Mouse (Mus musculus) Patski (cell line): Measurements from ENCODE around the gene Tmem198b. TPM values are rescaled to one million over a fixed set of nuclear protein-coding genes. Genes with fewer than 3 reads are reported as not detected.

Experiments used
- ATAC-seq: fragments of 100-300 bp; one replicate; pipeline ENCODE4 v1.8.0; 2021
- CTCF ChIA-PET: fragments of 350-600 bp; sonication (Branson Sonifier 250); formaldehyde crosslinking; loops from one replicate; lab custom pipeline; 2022; ENCODE audit warnings: inconsistent platforms; lab: Charles Lee
- POLR2A ChIA-PET: fragments of 350-600 bp; sonication (Branson Sonifier 250); formaldehyde crosslinking; loops from one replicate; lab custom pipeline; 2022; ENCODE audit warnings: antibody characterized with exemption, inconsistent platforms; lab: Charles Lee
- DNase-seq: peaks from one replicate; pipeline ENCODE4 v3.0.0-alpha.2; 2011; ENCODE audit warnings: low read depth, low spot score
- H3K27me3 ChIP-seq: fragments of 371-371 bp; one replicate; pipeline ENCODE4 v1.5.1; 2021
- CTCF ChIP-seq: fragments of 100-300 bp; IDR thresholded peaks from one replicate; pipeline ENCODE4 v1.5.1; 2021
- in situ Hi-C: fragments of 300-500 bp; cut with MboI; formaldehyde crosslinking; loops from 3 replicates; pipeline ENCODE4 v1.11.1; 2018; ENCODE audit warnings: low pct_unique_long_range_greater_than_20kb, mixed read lengths
- polyA plus RNA-seq: library from polyadenylated mRNA; unstranded; gene quantifications from one replicate; pipeline ENCODE4 v1.2.3, GENCODE M21; 2021

Tmem198b gene
- polyA plus RNA-seq, 1 experiment from 2014 or later: 26.7 TPM

GRCm38 (mm10) chr10:128779011-128779795, 25.0 kb downstream of the Tmem198b start:
- H3K27me3 ChIP-seq: no peaks in the 10 kb centered on the region
- peak; percentile 71 for DNase-seq
- TF ChIP-seq CTCF: no peak
- in situ Hi-C loops: no loop called here
- ATAC-seq: peak; percentile 99
- POLR2A ChIA-PET: interaction anchor here (0.9 kb wide), 1 partner anchor 30 kb away, joined by 3 read pairs; no protein-coding TSS in a partner anchor
- CTCF ChIA-PET: interaction anchor here (1.2 to 1.5 kb wide), 2 partner anchors 9 to 11 kb away, joined by 3 to 6 read pairs; partner anchors contain the start of gene Mmp19

DNA sequence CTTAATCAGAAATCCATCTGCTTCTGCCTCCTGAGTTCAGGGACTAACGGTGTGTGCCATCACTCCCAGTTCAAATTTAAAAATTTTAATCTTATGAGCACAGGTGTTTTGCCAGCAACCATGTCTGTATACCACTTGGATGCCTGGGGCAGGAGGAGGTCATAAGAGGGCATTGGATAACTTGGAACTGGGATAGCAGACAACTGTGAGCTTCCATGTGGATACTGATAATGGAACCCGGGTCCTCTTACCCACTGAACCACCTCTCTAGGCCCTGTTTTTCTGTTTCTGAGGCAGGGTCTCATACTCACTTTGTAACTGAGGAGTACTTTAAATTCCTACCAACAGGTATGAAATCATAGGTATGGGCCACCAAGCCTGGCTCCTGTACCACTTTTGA, 25.7 kb downstream of the Tmem198b start:
- in situ Hi-C loops: no loop called here
- TF ChIP-seq CTCF: no peak
- ATAC-seq (no peak), DNase-seq (no peak)
- ChIA-PET POLR2A (interaction anchor here (0.9 kb wide), 1 partner anchor 29 kb away, joined by 3 read pairs; no protein-coding TSS in a partner anchor), CTCF (interaction anchor here (1.2 to 1.5 kb wide), 2 partner anchors 10 to 12 kb away, joined by 3 to 6 read pairs; partner anchors contain the start of gene Mmp19)
- no peaks in the 10 kb centered on the region for H3K27me3 ChIP-seq

GRCm38 (mm10) chr10:128773685-128774084, 30.5 kb downstream of the Tmem198b start:
- in situ Hi-C loops: no loop called here
- DNase-seq (no peak), ATAC-seq (no peak)
- peak; percentile 42 for TF ChIP-seq CTCF
- no peaks in the 10 kb centered on the region for H3K27me3 ChIP-seq
- ChIA-PET POLR2A (interaction anchor here (0.7 kb wide), 1 partner anchor 171 kb away, joined by 3 read pairs; no protein-coding TSS in a partner anchor), CTCF (interaction anchor here (1.1 to 2.2 kb wide), 4 partner anchors 11 to 29 kb away, joined by 3 to 9 read pairs (median 5); no protein-coding TSS in a partner anchor)

DNA sequence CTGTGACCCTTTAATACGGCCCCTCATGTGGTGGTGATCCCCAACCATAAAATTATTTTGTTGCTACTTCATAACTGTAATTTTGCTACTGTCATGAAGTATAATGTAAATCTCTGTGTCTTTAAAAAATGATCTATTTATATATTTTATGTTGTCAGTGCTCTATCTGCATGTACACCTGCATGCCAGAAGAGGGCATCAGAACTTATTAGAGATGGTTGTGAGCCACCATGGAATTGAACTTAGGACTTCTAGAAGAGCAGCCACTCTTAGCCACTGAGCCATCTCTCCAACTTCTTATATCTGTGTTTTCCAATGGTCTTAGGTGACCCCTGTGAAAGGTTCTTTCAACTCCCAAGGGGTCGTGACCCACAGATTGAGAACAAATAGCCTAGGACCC, 31.3 kb downstream of the Tmem198b start:
- ATAC-seq (no peak), DNase-seq (no peak)
- no peaks in the 10 kb centered on the region for H3K27me3 ChIP-seq
- peak; percentile 61 for TF ChIP-seq CTCF
- ChIA-PET POLR2A (no interaction called here), CTCF (interaction anchor here (1.1 to 2.2 kb wide), 5 partner anchors 10 to 28 kb away, joined by 3 to 9 read pairs (median 4); partner anchors contain the start of gene Mmp19)
- in situ Hi-C loops: no loop called here

Other genes starting within 250 kb of the Tmem198b start
- 117 TPM for gene Pa2g4, start 238.4 kb downstream of the Tmem198b start, polyA plus RNA-seq
- gene Erbb3, start 214.7 kb downstream of the Tmem198b start, polyA plus RNA-seq: 1.2 TPM
- 259 TPM for gene Rps26, start 177.6 kb downstream of the Tmem198b start, polyA plus RNA-seq
- gene Ikzf4, start 158.4 kb downstream of the Tmem198b start, polyA plus RNA-seq: 0.10 TPM
- 15.2 TPM for gene Suox, start 130.3 kb downstream of the Tmem198b start, polyA plus RNA-seq
- gene Rab5b, start 108.1 kb downstream of the Tmem198b start, polyA plus RNA-seq: 93.3 TPM
- gene Pmel, start 100.2 kb downstream of the Tmem198b start, polyA plus RNA-seq: 1.1 TPM
- gene Cdk2, start 99.3 kb downstream of the Tmem198b start, polyA plus RNA-seq: 30.2 TPM
- 9.9 TPM for gene Dgka, start 59.5 kb downstream of the Tmem198b start, polyA plus RNA-seq
- 37.8 TPM for gene Pym1, start 56.5 kb downstream of the Tmem198b start, polyA plus RNA-seq
- gene Mmp19, start 13.5 kb downstream of the Tmem198b start, polyA plus RNA-seq: 18.6 TPM
- 81.8 TPM for gene Dnajc14, start 308 bp downstream of the Tmem198b start, polyA plus RNA-seq
- 105 TPM for gene Sarnp, start 13.0 kb upstream of the Tmem198b start, polyA plus RNA-seq
- 56.5 TPM for gene Ormdl2, start 17.3 kb upstream of the Tmem198b start, polyA plus RNA-seq
- 62.3 TPM for gene Gdf11, start 87.3 kb upstream of the Tmem198b start, polyA plus RNA-seq
- 2,035 TPM for gene Cd63, start 96.6 kb upstream of the Tmem198b start, polyA plus RNA-seq
- gene Rdh5, start 118.5 kb upstream of the Tmem198b start, polyA plus RNA-seq: 10.8 TPM
- gene Bloc1s1, start 119.7 kb upstream of the Tmem198b start, polyA plus RNA-seq: 203 TPM
- gene Itga7, start 129.4 kb upstream of the Tmem198b start, polyA plus RNA-seq: 20.3 TPM
- 6.1 TPM for gene Mettl7b, start 156.6 kb upstream of the Tmem198b start, polyA plus RNA-seq
- not detected for gene Olfr9, start 185.1 kb upstream of the Tmem198b start, polyA plus RNA-seq
- not detected for gene Olfr763, start 206.4 kb upstream of the Tmem198b start, polyA plus RNA-seq
- gene Olfr764-ps1, start 235.5 kb upstream of the Tmem198b start, polyA plus RNA-seq: not detected
- not detected for gene Olfr765, start 245.6 kb upstream of the Tmem198b start, polyA plus RNA-seq